Mouse (Mus musculus) megakaryocyte, adult 5-6 weeks (primary cell): Measurements from ENCODE around the gene Zfp27. TPM values are rescaled to one million over a fixed set of nuclear protein-coding genes. Genes with fewer than 3 reads are reported as not detected.
"Not testable (repeated sequence)": the region's sequence is repeated elsewhere in the genome, so short reads cannot be mapped to it uniquely, and the experiment has no call there.

Experiments
- ATAC-seq: 2 replicates; pipeline ENCODE4 v1.8.0; 2016; ENCODE audit warnings: mild to moderate bottlenecking, inconsistent platforms; ENCODE audit not compliant: poor library complexity, severe bottlenecking
- total RNA-seq, 2 experiments: library from RNA; stranded (forward) in 1 of 2; stranded (reverse) in 1 of 2; fragments of 153-499, 151-499 nt in 1 of 2; fragments of 221-1000, 200-1000 nt in 1 of 2; gene quantifications; 2 replicates each; pipeline versions ENCODE4 v1.2.3 to v1.2.4; 2015 to 2017

Gene Zfp27
- total RNA-seq, 2 experiments from 2014 or later: 2.0 to 4.8 TPM

DNA sequence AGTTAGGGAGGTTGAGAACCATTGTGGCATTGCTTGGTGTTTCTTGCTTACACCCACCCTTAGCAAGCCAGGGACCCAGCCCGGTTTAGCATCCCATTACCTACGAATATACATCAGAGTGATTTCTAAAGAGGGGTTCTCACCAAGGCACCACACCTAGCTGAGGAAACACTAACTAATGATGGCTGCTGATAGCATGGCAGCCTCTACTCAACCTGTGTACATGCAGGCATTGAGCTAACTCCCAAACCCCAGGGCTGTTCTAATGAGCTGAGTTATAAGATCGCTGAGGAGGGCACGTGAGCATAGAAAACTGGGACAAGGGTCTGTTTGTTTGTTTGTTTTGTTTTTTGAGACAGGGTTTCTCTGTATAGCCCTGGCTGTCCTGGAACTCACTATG lies 13.6 kb downstream of the Zfp27 start:
- ATAC-seq: no peak

- ATAC-seq: no peak
Observed at GRCm38 (mm10) chr7:29890501-29890900, 15.9 kb downstream of the Zfp27 start.

GRCm38 (mm10) chr7:29880916-29881315 lies 25.5 kb downstream of the Zfp27 start:
- no peak for ATAC-seq

DNA sequence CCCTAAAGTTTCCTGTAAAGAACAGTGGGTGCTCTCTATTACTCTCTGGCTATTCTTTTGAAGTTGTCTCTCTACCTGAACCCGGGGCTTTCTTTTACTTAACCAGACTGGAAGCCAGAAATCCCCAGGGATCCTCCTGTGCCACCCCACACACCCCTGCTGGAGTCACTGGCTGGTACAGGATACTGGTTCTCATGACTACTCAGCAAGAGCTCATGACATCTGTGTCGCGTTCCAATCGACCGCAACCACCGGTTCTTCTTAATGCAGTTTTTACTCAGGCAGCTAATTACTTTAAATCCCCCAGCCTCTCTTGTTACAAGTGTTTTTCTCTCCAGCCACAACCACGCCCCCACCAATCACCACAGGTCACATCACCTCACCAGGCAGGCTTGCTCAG lies 26.3 kb downstream of the Zfp27 start:
- ATAC-seq: no peak

- ATAC-seq: not testable (repeated sequence)
Observed at GRCm38 (mm10) chr7:29877561-29877960, 28.8 kb downstream of the Zfp27 start.

DNA sequence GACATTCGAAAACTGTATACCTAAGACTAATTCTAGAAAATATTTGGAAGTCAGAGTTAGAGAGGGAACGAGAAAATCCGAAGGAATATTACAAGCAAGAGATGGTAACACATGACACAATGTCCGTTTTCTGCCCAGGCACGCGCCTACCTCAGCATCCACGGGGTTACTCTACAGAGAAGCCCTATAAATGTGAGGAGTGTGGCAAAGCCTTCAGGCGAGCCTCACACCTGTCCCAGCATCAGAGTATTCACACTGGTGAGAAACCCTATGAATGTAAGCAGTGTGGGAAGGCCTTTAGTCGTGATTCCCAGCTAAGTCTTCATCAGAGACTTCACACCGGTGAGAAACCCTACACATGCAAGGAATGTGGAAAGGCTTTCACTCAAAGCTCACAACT lies 32.1 kb downstream of the Zfp27 start:
- no peak for ATAC-seq

DNA sequence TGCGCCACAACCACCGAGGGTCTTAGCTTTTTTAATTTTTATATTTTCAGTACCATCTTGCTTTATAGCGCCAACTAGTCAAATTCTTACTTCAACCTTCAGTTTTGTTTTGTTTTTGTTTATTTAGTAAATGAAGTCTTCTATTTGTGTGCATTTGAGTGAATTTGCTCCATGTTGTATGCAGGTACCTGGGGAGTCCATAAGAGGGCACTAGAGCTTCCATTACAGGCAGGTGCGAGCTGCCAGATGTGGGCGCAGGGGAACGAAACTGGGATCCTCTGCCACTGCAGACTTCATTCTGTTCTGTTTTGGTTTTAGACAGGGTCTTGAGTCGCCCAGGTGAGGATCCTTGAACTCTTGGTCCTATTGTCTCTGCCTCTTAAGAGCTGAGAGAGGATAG lies 44.7 kb downstream of the Zfp27 start:
- no peak for ATAC-seq

DNA sequence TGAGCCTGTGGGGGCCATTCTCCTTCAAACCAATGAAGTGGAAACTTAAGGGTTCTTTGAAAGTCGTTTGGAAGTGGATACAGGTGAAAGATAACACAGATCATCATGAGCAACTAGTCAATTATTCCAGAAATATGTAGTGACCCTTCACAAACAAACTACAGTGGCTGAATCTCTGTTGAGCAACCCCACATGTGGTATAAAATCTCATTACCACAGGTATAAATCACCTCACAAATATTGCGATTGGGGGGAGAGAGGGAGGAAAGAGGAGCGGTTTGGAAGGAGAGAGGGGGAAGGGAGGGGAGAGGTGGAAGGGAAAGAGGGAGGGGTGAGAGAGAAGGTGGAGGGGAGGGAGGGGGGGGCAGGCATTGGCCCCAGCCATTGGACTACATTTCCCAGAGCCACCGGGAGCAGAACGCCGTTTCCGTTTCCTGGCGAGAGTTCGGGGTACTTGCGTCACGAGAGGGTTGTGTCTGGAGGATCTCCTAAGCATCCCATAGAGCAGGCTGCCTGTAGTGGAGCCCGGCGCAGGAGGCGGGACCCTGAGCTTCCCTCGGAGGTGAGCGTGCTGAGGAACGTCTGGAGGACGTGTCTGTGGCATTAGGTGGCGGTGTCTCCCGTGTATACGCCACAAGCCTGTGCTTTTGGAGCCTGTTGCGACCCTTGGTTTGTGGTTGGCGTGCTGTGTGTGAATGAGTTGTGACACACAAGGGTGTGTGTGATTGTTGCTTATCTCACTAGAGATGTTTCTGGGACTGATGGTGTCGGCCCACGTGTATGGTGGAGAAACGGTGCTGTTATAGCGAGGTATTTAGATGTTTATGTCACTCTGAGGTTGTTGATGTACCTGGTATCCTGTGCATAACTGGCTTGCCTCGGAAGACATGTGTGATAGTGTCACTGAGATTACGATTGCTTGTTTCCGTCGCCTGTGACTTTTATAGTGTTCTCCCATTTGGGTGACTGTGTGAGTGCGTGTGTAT lies 46.5 kb downstream of the Zfp27 start, which contains the start of gene Zfp420:
Gene Zfp420, plus strand, starts transcription at position 448 of the 986 bp plus-strand sequence.
- ATAC-seq: peak; percentile 100

- peak; percentile 99 for ATAC-seq
Observed at GRCm38 (mm10) chr7:29853219-29853842, 53.0 kb downstream of the Zfp27 start, which contains the start of gene Zfp940. Zfp940 (minus strand) TSS chr7:29853669.

DNA sequence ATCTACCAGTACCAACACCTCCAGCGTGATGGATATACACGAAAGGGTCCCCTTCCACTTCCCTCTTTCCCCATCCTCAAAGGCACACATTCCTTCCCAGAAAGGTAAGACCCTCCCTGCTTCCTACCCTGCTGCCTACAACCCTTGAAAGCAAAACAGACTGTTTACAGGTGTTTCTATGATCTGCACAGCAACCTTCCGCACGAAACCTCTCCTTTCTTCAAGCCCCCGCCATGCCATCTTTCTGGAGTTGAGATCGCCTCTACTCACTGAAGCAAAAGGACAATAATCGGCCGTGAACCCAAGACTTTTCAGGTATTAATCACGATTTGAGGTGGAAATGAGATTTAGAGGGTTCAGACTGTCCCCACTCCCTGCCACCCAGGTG lies 53.5 kb downstream of the Zfp27 start:
- no peak for ATAC-seq

DNA sequence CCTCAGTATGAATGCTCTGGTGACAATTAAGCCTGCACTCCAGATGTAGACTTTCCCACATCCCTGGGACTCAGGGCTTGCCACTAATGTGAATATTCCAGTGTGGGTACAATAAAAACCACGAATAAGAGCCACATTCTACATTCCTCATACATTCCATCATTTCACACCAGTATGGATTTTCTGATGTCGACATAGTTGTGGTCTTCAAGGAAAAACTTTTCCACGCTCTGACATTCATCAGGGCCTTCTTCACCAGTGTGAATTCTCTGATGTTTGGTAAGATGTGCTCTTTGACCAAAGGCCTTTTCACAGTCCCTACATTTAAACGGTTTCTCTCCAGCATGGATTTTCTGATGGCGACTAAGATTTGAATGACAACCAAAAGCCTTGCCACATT lies 61.8 kb downstream of the Zfp27 start:
- ATAC-seq: no peak

Other genes with a start within 250 kb of the Zfp27 start
- not detected in 2 replicates for gene Catsperg2, start 179.5 kb downstream of the Zfp27 start, total RNA-seq (2015)
- gene Catsperg2, start 179.5 kb downstream of the Zfp27 start, total RNA-seq (2017): not detected in 2 replicates
- 9.6 and 14.7 TPM in 2 replicates for gene Zfp84, start 138.0 kb downstream of the Zfp27 start, total RNA-seq (2015)
- gene Zfp84, start 138.0 kb downstream of the Zfp27 start, total RNA-seq (2017): 12.3 and 15.7 TPM in 2 replicates
- 0.25 TPM in 1 of 2 replicates, not detected in the other for gene Zfp30, start 122.6 kb downstream of the Zfp27 start, total RNA-seq (2015)
- gene Zfp30, start 122.6 kb downstream of the Zfp27 start, total RNA-seq (2017): not detected in 2 replicates
- gene Zfp790, start 90.5 kb downstream of the Zfp27 start, total RNA-seq (2015): 4.8 and 5.6 TPM in 2 replicates
- gene Zfp790, start 90.5 kb downstream of the Zfp27 start, total RNA-seq (2017): 9.0 and 9.1 TPM in 2 replicates
- gene Zfp940, start 52.9 kb downstream of the Zfp27 start, total RNA-seq (2015): 1.2 and 1.3 TPM in 2 replicates
- gene Zfp940, start 52.9 kb downstream of the Zfp27 start, total RNA-seq (2017): 1.2 and 1.4 TPM in 2 replicates
- 2.0 and 2.2 TPM in 2 replicates for gene Zfp420, start 46.6 kb downstream of the Zfp27 start, total RNA-seq (2015)
- gene Zfp420, start 46.6 kb downstream of the Zfp27 start, total RNA-seq (2017): 1.7 and 3.1 TPM in 2 replicates
- 1.5 and 1.7 TPM in 2 replicates for gene Zfp383, start 1.7 kb upstream of the Zfp27 start, total RNA-seq (2015)
- gene Zfp383, start 1.7 kb upstream of the Zfp27 start, total RNA-seq (2017): 0.37 and 2.0 TPM in 2 replicates
- 6.7 and 6.9 TPM in 2 replicates for gene Zfp74, start 47.5 kb upstream of the Zfp27 start, total RNA-seq (2015)
- gene Zfp74, start 47.5 kb upstream of the Zfp27 start, total RNA-seq (2017): 2.9 and 3.5 TPM in 2 replicates
- 4.9 and 7.0 TPM in 2 replicates for gene Zfp568, start 77.4 kb upstream of the Zfp27 start, total RNA-seq (2015)
- gene Zfp568, start 77.4 kb upstream of the Zfp27 start, total RNA-seq (2017): 14.6 and 15.1 TPM in 2 replicates
- gene Zfp14, start 144.8 kb upstream of the Zfp27 start, total RNA-seq (2015): 1.4 and 2.1 TPM in 2 replicates
- 0.89 and 0.95 TPM in 2 replicates for gene Zfp14, start 144.8 kb upstream of the Zfp27 start, total RNA-seq (2017)
- gene Zfp82, start 166.3 kb upstream of the Zfp27 start, total RNA-seq (2015): 0.83 and 0.91 TPM in 2 replicates
- gene Zfp82, start 166.3 kb upstream of the Zfp27 start, total RNA-seq (2017): 3.0 and 3.2 TPM in 2 replicates
- gene Gm26920, start 183.8 kb upstream of the Zfp27 start, total RNA-seq (2015): 1.4 TPM in 1 of 2 replicates, not detected in the other
- not detected in 2 replicates for gene Gm26920, start 183.8 kb upstream of the Zfp27 start, total RNA-seq (2017)
- 2.7 and 3.5 TPM in 2 replicates for gene Zfp566, start 184.0 kb upstream of the Zfp27 start, total RNA-seq (2015)
- gene Zfp566, start 184.0 kb upstream of the Zfp27 start, total RNA-seq (2017): 0.85 and 1.9 TPM in 2 replicates
- gene Zfp260, start 188.2 kb upstream of the Zfp27 start, total RNA-seq (2015): 26.0 and 29.6 TPM in 2 replicates
- gene Zfp260, start 188.2 kb upstream of the Zfp27 start, total RNA-seq (2017): 22.8 and 26.4 TPM in 2 replicates
- 6.7 and 7.8 TPM in 2 replicates for gene Zfp382, start 215.4 kb upstream of the Zfp27 start, total RNA-seq (2015)
- gene Zfp382, start 215.4 kb upstream of the Zfp27 start, total RNA-seq (2017): 14.9 and 15.2 TPM in 2 replicates